ENCODE assay signal across 28 mouse cellular contexts in genomic region chr13:53533738-53534137, GRCm38 (mm10).
DNase-seq lines count a peak whose midpoint lies in the region; ATAC-seq and TF ChIP-seq lines count a peak whose summit lies in the region.
"Had no signal": no experiment of that assay in that cellular context is flagged by ENCODE, and none has a peak within 500 bp of the region (broad histone marks: within the 10 kb centered on the region; RNA-seq: fewer than 3 reads in every experiment).

No protein-coding gene starts in this region.

- no peak for TF ChIP-seq CTCF in brain, embryonic 14.5 days (IDR thresholded peaks at IDR 0.05; ENCODE audit: borderline replicate concordance, extremely low read depth, insufficient read depth, insufficient read length)
- no peak for TF ChIP-seq CTCF in left cerebral cortex, adult 2 months (IDR thresholded peaks at IDR 0.05)

- peaks cover 12% of the 10 kb centered on the region; the same call in 1 of the 2 replicates for H3K27me3 ChIP-seq in neural tube, embryonic 13.5 days
- H3K27me3 ChIP-seq in limb, embryonic 12.5 days: peaks cover 9% of the 10 kb centered on the region; the same call in 1 of the 2 replicates
- H3K27me3 ChIP-seq: liver, embryonic 15.5 days; lung, embryonic 15.5 days; neural tube, embryonic 12.5 days; stomach, embryonic 15.5 days had no signal

- H3K4me3 ChIP-seq in neural tube, embryonic 13.5 days: no peak overlapping the region
- no peak overlapping the region for H3K4me3 ChIP-seq in limb, embryonic 12.5 days (replicated peaks)
- H3K4me3 ChIP-seq in left cerebral cortex, adult 2 months: no peak overlapping the region
- H3K4me3 ChIP-seq: hindbrain, embryonic 10.5 days; kidney, embryonic 15.5 days; liver, embryonic 15.5 days; lung, embryonic 15.5 days; neural tube, embryonic 12.5 days; stomach, embryonic 15.5 days had no signal

- no peaks in the 10 kb centered on the region for H3K9me3 ChIP-seq in neural tube, embryonic 13.5 days
- H3K9me3 ChIP-seq in limb, embryonic 12.5 days: no peaks in the 10 kb centered on the region
- H3K9me3 ChIP-seq: hindbrain, embryonic 10.5 days; kidney, embryonic 15.5 days; liver, embryonic 15.5 days; lung, embryonic 15.5 days; neural tube, embryonic 12.5 days; stomach, embryonic 15.5 days had no signal

- no peaks in the 10 kb centered on the region for H3K36me3 ChIP-seq in neural tube, embryonic 13.5 days
- no peaks in the 10 kb centered on the region for H3K36me3 ChIP-seq in limb, embryonic 12.5 days
- H3K36me3 ChIP-seq: hindbrain, embryonic 10.5 days; kidney, embryonic 15.5 days; liver, embryonic 15.5 days; lung, embryonic 15.5 days; neural tube, embryonic 12.5 days; stomach, embryonic 15.5 days had no signal

- H3K4me2 ChIP-seq in neural tube, embryonic 13.5 days: no peak overlapping the region
- H3K4me2 ChIP-seq in limb, embryonic 12.5 days: 0 out of 2 replicates have a peak overlapping the region, but pooled peaks have one; percentile 1
- H3K4me2 ChIP-seq: kidney, embryonic 15.5 days; liver, embryonic 15.5 days; lung, embryonic 15.5 days; midbrain, embryonic 11.5 days; neural tube, embryonic 12.5 days; stomach, embryonic 15.5 days had no signal

- 21% methylated on average over 8 of the region's 8 CpGs for WGBS in neural tube, embryonic 13.5 days
- WGBS in limb, embryonic 12.5 days: 8% methylated on average over 8 of the region's 8 CpGs

- H3K27ac ChIP-seq in neural tube, embryonic 13.5 days (replicated peaks): no peak overlapping the region
- H3K27ac ChIP-seq in limb, embryonic 12.5 days: no peak overlapping the region
- H3K27ac ChIP-seq in left cerebral cortex, adult 2 months: no peak overlapping the region
- H3K27ac ChIP-seq: hindbrain, embryonic 10.5 days; kidney, embryonic 15.5 days; liver, embryonic 15.5 days; lung, embryonic 15.5 days; neural tube, embryonic 12.5 days; stomach, embryonic 15.5 days had no signal

- H3K9ac ChIP-seq in neural tube, embryonic 13.5 days: no peak overlapping the region
- H3K9ac ChIP-seq in limb, embryonic 12.5 days (replicated peaks): no peak overlapping the region
- H3K9ac ChIP-seq: kidney, embryonic 15.5 days; liver, embryonic 15.5 days; lung, embryonic 15.5 days; neural tube, embryonic 12.5 days; stomach, embryonic 15.5 days had no signal

- no peak for TF ChIP-seq POLR2A in brain, embryonic 14.5 days (IDR thresholded peaks at IDR 0.05; ENCODE audit: borderline replicate concordance, extremely low read depth, insufficient read depth, insufficient read length, poor library complexity, severe bottlenecking)

- DNase-seq in neural tube, embryonic 10.5 days (ENCODE audit: extremely low spot score, low spot score): no peak
- DNase-seq in brain, embryonic 14.5 days (ENCODE audit: low read depth): peak; percentile 63
- no peak for DNase-seq in thymus, postnatal 10 days (ENCODE audit: low spot score in 2 of 2)
- DNase-seq in left cerebral cortex, adult 2 months (ENCODE audit: extremely low spot score in 1 of 2, low spot score in 2 of 2): no peak
- DNase-seq in frontal cortex, postnatal 25 days (ENCODE audit: low spot score in 2 of 2): no peak
- DNase-seq: adrenal gland, adult 8-10 months; cerebellum, adult 8-10 months; cerebellum, postnatal 36 days; heart, postnatal 14 days; kidney, adult 18-20 months; kidney, postnatal 25 days; lung, postnatal 36 days; right cerebral cortex, postnatal 25 days; thymus, adult 18-20 months; thymus, postnatal 36 days had no signal

- intact Hi-C loops in left cerebral cortex, adult 2 months (cut with DNase I): no loop called here

- ATAC-seq in neural tube, embryonic 13.5 days (ENCODE audit: low read depth): peak; percentile 76; the same call in 1 of the 2 replicates
- ATAC-seq in limb, embryonic 12.5 days (ENCODE audit: insufficient number of reproducible peaks, insufficient read depth, low FRiP score, low TSS enrichment, low read depth): no peak
- ATAC-seq: CD4-positive, CD25-positive, alpha-beta regulatory T cell, adult 4 months; forebrain, embryonic 16.5 days; hindbrain, embryonic 16.5 days; midbrain, embryonic 16.5 days had no signal

- H3K4me1 ChIP-seq in neural tube, embryonic 13.5 days (replicated peaks): peaks cover 7% of the 10 kb centered on the region; the same call in 1 of the 2 replicates
- H3K4me1 ChIP-seq in limb, embryonic 12.5 days (replicated peaks): peaks cover 33% of the 10 kb centered on the region
- H3K4me1 ChIP-seq: hindbrain, embryonic 10.5 days; liver, embryonic 15.5 days; lung, embryonic 15.5 days; neural tube, embryonic 12.5 days; stomach, embryonic 15.5 days had no signal
